Mouse (Mus musculus) ES-Bruce4 (cell line): ENCODE data around the gene Ccar1.

Experiments used
- CTCF ChIP-seq: IDR thresholded peaks from one replicate; pipeline ENCODE4 v1.8.1; 2011; ENCODE audit warnings: low read depth, low read length
- POLR2A ChIP-seq: IDR thresholded peaks from one replicate; pipeline ENCODE4 v1.8.1; 2011; ENCODE audit warnings: low read length; ENCODE audit not compliant: insufficient read depth

DNA sequence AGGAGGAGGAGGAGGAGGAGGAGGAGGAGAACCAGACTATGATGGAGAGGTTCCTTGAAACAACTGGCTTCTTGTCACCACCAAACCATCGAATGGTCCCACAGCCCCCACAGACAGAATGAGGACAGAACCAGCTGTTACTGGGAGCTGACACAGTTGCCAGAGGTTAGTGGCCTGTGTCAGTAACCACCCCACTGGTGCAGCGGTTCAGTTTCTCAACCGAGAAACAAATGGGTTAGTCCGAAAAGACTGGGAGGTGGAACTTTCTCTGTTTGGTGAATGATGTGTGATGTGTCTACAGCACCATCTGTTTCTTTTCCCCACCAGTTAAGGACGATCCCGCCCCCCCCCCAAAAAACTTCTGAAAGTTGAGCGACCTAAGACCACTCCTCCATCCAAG, 67.2 kb downstream of the Ccar1 start:
- no peak for TF ChIP-seq CTCF
- TF ChIP-seq POLR2A = no peak
